Mouse (Mus musculus) bone marrow macrophage, adult 2 months (primary cell): ENCODE measurements at regions not wholly inside any gene's neighbourhood (a gene's known extent, or its start where the extent isn't known, plus 50 kb on each side); places are given as distances from the start of the nearest gene placed in this dataset.

Source experiments
- CTCF ChIP-seq: IDR thresholded peaks from 2 replicates; pipeline ENCODE4 v1.5.1; 2012; ENCODE audit warnings: low read depth, mild to moderate bottlenecking, low read length, moderate library complexity
- POLR2A ChIP-seq: IDR thresholded peaks from 2 replicates; pipeline ENCODE4 v1.6.1; 2012; ENCODE audit warnings: mild to moderate bottlenecking, low read depth, low read length, borderline replicate concordance

GRCm38 (mm10) chr13:43724161-43724560 lies 60.4 kb upstream of the Cd83 start:
- TF ChIP-seq CTCF (no peak), POLR2A (no peak)
